Mouse (Mus musculus): ENCODE data around the gene Agps. TPM values are rescaled to one million over a fixed set of nuclear protein-coding genes. Genes with fewer than 3 reads are reported as not detected.
"Not testable (repeated sequence)": the region's sequence is repeated elsewhere in the genome, so short reads cannot be mapped to it uniquely, and the experiment has no call there.

Gene Agps
- polyA plus RNA-seq, 1 experiment = 10.3 TPM

DNA sequence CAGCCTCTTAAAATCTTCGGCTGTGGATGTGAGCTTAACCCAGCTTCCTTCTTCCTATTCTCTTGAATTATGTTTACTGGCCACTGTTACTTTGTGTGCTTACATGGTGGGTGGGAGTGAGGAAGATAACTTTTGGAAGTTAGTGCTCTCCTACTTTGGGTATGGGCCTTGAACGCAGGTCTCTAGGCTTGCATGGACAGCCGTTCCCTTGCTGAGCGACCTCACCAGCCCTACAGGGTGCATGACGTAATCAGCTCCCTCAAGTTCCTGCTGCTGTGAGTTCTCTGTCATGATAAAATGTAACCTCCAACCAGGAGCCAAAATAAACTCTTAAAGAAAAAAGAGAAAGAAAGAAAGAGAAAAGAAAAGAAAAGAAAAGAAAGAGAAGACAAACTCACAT, 132.1 kb downstream of the Agps start:
- DNase-seq = no peak
- Histone ChIP-seq H3K4me3 (replicated peaks; ENCODE audit: extremely low read depth, low read depth, low read length) (no peak overlapping the region), H3K4me1 (ENCODE audit: control insufficient read depth, insufficient read depth, low read length) (0 out of 2 replicates have a peak, but pooled peaks cover 4% of the 10 kb centered on the region)
- WGBS = 54% methylated on average over 5 of the region's 5 CpGs
- TF ChIP-seq POLR2A (IDR thresholded peaks at IDR 0.05; ENCODE audit: borderline replicate concordance, extremely low read depth, low read depth, low read length) (no peak), CTCF (IDR thresholded peaks at IDR 0.05; ENCODE audit: insufficient read depth, low read length) (no peak)

DNA sequence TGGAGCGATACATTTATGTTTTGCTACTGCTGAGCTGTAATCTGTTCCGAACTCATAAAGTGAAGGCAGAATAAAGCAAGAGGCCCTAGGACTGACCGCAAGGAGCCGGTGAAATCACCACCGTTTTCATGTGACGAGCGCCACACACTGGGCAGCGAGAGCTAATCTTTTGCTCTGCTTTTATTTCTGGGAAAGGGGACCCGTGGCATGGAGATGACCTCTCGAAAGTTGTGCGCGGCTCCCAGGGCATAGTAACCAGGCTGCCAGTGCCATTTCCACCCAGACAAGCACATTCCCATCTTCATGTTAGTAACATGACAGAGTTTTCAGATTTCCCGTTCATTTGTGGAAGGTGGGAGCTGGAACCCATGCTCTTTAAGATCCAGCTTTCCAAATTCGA, 132.5 kb downstream of the Agps start:
- WGBS = 9% methylated on average over 14 of the region's 14 CpGs
- H3K4me1 ChIP-seq (ENCODE audit: control insufficient read depth, insufficient read depth, low read length) = 0 out of 2 replicates have a peak, but pooled peaks cover 4% of the 10 kb centered on the region
- no peak overlapping the region for H3K4me3 ChIP-seq (replicated peaks; ENCODE audit: extremely low read depth, low read depth, low read length)
- peak; percentile 59 for DNase-seq
- TF ChIP-seq POLR2A (IDR thresholded peaks at IDR 0.05; ENCODE audit: borderline replicate concordance, extremely low read depth, low read depth, low read length) (no peak), CTCF (IDR thresholded peaks at IDR 0.05; ENCODE audit: insufficient read depth, low read length) (peak; percentile 66)

DNA sequence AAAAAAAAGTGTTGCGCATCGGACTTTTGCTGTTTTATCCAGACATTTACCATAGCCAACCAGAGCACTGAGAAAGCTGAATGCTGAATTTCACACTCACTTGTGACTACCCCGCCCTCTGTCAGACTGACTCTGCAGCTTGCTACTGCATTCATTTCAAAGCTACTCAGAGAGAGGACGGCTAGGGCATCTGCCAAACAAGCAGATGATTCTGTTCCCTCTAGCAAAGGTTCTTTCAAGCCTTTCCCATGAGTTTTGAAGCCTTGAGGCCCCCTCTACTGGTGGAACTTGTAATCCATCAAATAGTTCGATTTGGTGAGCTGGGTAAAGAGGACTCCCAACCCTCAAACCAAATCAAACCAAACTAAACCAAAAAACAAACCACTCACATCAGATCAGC, 133.0 kb downstream of the Agps start:
- Histone ChIP-seq H3K4me3 (replicated peaks; ENCODE audit: extremely low read depth, low read depth, low read length) (peak overlapping the region; percentile 18), H3K4me1 (ENCODE audit: control insufficient read depth, insufficient read depth, low read length) (0 out of 2 replicates have a peak, but pooled peaks cover 2% of the 10 kb centered on the region)
- peak; percentile 40 for DNase-seq
- TF ChIP-seq POLR2A (IDR thresholded peaks at IDR 0.05; ENCODE audit: borderline replicate concordance, extremely low read depth, low read depth, low read length) (no peak), CTCF (IDR thresholded peaks at IDR 0.05; ENCODE audit: insufficient read depth, low read length) (peak; percentile 22; the same call in 1 of the 2 replicates)
- WGBS = 17% methylated on average over 5 of the region's 5 CpGs

DNA sequence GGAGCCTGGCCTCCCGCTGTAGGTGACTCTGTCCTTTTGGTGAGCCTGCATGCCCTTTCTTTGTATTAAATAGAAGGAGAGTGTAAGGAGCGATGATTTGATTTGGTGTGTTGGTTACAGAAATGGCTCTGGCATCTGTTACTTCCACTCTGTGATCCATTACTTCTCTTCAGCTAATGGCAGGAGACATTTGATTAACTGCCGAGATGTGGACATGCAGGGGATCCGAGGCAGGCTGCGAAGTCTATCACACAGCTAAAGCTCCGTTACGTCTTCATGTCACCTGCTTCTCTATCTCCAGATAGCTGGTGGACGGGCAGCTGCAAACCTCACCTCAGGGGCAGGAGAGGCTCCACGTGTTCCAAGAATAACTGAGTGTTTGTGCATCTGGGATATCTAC, 142.2 kb downstream of the Agps start:
- WGBS = 85% methylated on average over 9 of the region's 9 CpGs
- no peak for TF ChIP-seq CTCF (IDR thresholded peaks at IDR 0.05; ENCODE audit: insufficient read depth, low read length)
- no peak for TF ChIP-seq POLR2A (IDR thresholded peaks at IDR 0.05; ENCODE audit: borderline replicate concordance, extremely low read depth, low read depth, low read length)
- no peak overlapping the region for H3K4me3 ChIP-seq (replicated peaks; ENCODE audit: extremely low read depth, low read depth, low read length)
- H3K4me1 ChIP-seq (ENCODE audit: control insufficient read depth, insufficient read depth, low read length) = no peaks in the 10 kb centered on the region
- no peak for DNase-seq

DNA sequence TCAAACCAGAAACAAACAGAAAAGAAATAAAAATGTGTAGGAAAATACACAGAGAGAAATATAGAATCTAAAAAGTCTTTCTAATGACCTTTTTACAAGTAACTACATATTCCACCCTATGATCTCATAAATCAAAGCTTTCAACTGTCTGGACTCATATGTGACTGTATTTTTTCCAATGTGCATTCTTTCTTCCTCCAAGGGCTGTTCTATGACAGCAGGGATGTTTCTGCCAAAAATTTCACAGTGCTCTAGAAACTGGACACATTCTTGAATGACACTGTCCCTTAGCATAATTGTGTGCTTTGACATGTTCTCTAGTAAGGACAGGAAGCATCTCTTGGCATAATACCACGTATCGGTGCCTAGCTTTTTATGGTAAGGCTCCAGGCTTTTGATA, 144.1 kb downstream of the Agps start:
- DNase-seq; H3K4me3 ChIP-seq (replicated peaks; ENCODE audit: extremely low read depth, low read depth, low read length); H3K4me1 ChIP-seq (ENCODE audit: control insufficient read depth, insufficient read depth, low read length): not testable (repeated sequence)
- 52% methylated on average over 2 of the region's 2 CpGs for WGBS

DNA sequence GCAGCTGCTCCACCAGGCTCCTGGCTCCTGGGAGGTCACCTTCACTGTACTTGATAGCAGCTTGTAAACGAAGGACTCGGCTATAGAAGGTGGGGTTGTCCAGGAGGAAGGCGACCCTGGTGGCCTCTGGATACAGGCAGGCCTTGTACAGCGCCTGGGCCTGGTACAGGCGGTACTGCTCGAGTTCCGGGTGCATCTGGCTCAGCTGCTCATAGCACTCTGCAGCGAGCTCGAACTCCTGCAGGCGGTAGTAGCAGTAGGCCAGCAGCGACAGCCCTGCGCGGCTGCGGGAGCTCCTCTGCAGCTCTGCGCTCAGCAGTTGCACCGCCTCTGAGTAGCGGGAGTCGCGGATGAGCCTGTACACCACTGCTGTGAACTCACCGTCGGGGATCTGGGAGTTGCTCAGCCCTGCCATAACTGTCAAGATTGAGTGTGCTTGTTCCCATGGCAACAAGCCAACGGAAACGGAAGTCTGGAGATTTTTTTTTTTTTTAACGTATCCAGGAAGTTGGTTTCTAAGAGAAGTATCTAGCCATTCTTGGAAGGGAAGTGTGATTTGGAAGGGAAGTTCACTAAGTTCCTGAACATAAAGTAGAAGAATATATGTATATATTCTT, 145.9 kb downstream of the Agps start, which contains the start of gene Ttc30a2:
Ttc30a2 (minus strand) TSS at position 419 of the 617 bp plus-strand sequence.
- H3K4me3 ChIP-seq (replicated peaks; ENCODE audit: extremely low read depth, low read depth, low read length); H3K4me1 ChIP-seq (ENCODE audit: control insufficient read depth, insufficient read depth, low read length); DNase-seq: not testable (repeated sequence)
- 37% methylated on average over 19 of the region's 24 CpGs for WGBS

Other genes starting within 250 kb of the Agps start
- gene Hnrnpa3, start 172.9 kb upstream of the Agps start, polyA plus RNA-seq (2012; rRNA removed) = 17.5 and 36.0 TPM in 2 replicates
- 64.7 and 76.3 TPM in 2 replicates for gene Nfe2l2, start 127.5 kb upstream of the Agps start, polyA plus RNA-seq (2012; rRNA removed)
- 15.7 and 17.5 TPM in 2 replicates for gene Ttc30b, start 106.4 kb downstream of the Agps start, polyA plus RNA-seq (2012; rRNA removed)
- gene Ttc30a2, start 146.0 kb downstream of the Agps start, polyA plus RNA-seq (2012; rRNA removed) = 0.33 and 0.60 TPM in 2 replicates
- gene Ttc30a1, start 149.8 kb downstream of the Agps start, polyA plus RNA-seq (2012; rRNA removed) = 2.3 and 3.0 TPM in 2 replicates

Data from lung, adult 2 months (tissue).